Mouse (Mus musculus): ENCODE data around the gene Nr4a2.

Nr4a2 gene

GRCm38 (mm10) chr2:57123991-57124840, at the start of gene Nr4a2:
Gene Nr4a2, minus strand, starts transcription at chr2:57124003.
- DNase-seq: peak; percentile 55

GRCm38 (mm10) chr2:57165416-57165815, 41.6 kb upstream of the Nr4a2 start:
- no peak for DNase-seq

DNA sequence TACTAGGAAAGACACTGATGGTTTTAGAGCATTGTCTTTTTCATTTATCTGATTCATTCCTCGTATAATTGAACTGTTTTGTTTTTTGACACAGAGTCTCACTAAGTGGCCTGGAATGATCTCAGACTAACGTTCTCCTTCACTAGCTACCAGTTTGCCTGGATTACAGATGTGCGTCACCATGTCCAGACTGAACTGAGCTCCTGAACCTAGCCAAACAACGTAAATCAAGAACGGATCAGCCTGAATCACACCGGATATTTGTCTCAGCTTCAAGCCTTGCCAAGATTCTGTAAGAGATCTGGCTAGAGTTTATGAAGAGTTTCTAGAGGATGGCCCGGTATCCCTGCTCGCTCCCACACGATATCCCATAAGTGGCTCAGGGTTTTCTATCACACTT, 33.0 kb upstream of the Nr4a2 start:
- DNase-seq: no peak

DNA sequence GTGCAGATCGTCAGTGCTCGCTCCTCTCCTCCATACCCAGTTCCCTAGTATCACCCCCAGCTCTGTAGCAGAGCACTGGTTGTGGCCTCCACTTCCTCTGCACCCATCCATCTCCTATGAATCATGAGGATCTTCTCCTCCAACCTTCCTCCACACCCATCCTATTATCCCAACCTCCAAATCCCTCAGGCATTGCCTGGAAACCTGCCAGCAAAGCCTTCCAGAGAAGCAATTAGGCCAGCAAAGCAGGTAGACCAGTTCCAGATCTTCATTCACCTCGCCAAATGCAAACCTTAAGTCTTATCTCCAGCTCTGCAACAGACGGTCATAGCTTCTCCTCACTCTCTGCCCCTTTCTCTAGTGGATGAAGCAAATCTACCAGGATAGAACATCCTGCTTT, 26.0 kb upstream of the Nr4a2 start:
- DNase-seq: no peak

GRCm38 (mm10) chr2:57148231-57148630, 24.4 kb upstream of the Nr4a2 start:
- DNase-seq: no peak

DNA sequence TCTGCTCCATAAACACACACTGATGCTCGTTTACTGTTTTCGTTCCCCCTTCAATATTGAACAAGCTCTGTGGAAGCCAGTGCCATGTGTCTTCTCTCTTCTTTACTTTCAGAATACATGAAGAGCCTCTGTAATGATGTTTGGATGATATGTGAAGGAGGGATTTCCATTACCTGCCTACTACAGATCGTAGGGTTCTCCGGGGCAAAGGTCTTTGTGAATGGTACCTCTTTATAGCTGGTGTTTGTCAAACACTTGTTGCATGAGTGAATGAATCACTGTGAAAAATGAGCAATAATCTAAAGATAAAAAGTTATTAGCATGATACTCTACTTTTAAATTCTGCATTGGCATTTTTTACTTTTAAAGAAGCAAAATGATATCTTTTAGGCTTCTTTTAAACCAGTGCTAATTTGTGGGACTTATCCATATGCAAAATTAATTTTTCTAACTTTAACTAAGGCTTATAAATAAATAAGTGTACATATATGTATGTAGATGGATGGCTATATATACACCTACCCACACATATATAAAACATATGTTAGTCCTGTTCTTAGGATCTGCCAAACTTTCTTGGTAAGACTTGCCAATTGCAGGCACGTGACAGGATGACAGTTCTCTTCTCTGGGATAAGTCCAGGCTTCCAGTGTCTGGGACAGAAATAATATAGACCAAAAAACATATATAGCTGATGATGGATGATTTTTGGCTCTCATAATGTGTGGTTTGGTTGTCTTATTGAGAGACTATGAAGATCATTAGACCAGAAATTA, 22.0 kb upstream of the Nr4a2 start:
- DNase-seq: no peak

GRCm38 (mm10) chr2:57138594-57138993, 14.8 kb upstream of the Nr4a2 start:
- no peak for DNase-seq

GRCm38 (mm10) chr2:57127461-57127860, 3.7 kb upstream of the Nr4a2 start:
- DNase-seq: no peak

- DNase-seq: no peak
Observed at GRCm38 (mm10) chr2:57125891-57126290, 2.1 kb upstream of the Nr4a2 start.

- DNase-seq: peak; percentile 55
Observed at GRCm38 (mm10) chr2:57122986-57123980, 520 bp downstream of the Nr4a2 start.

DNA sequence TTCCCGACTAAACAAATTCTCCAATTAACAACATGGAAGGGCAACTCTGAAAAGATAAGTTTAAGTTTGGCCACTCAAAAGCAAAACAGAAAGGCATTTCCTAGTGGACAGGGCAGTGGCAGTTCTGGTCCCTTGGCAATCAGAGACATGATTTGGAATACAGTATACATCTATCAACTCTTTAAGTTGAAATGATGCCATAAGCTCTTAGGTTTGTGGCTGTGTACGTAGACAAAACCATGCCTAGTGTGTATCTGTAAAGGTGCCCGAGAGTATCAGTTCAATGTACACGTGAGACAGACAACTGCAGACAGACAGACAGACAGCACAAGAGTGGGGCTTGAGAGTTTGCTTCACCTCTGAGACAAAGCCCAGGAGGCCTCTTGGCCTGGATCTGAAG, 2.7 kb downstream of the Nr4a2 start:
- no peak for DNase-seq

GRCm38 (mm10) chr2:57117201-57117951, 6.4 kb downstream of the Nr4a2 start:
- peak; percentile 59 for DNase-seq

DNA sequence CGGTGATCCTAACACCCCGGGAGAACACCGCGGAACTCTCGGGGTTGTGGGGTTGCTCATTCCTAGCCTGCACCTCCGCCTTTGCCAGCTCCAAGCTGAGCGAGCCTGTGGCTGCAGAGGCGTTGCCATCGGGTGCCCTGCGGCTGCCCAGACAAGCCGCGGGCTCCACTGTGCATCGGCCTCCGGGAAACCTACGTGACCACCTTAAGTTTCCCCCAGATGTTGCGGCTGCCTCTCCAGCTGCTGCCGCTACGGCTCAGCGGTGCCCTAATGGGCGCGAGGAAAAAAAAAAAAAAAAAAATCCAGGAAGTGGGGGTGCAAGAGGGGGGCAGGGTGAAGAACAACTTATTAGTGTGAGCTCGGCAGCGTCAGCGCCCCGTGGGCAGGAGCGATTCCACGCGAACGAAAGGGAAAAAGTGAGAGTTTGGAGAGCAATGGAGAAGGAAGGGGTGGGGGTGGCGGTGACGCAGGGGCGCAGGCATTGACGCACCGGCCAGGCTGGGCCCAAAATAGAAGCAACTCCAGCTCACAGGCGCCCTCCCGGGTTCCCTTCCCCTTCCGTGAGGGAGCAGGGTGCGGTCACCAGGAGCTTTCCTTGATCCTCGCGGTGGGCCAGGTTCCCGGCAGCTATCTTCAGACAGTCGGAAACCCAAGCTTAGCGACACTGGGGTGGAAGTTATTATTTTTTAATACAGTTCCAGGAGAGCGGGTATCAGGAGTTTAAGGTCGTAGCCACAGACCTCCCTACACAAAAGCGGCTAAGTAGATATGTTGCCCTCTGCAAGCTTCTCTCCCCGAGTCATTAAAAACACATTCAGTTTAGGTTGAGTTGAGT, 7.2 kb downstream of the Nr4a2 start:
- DNase-seq: peak; percentile 62

- DNase-seq: peak; percentile 56
Observed at GRCm38 (mm10) chr2:57115864-57116365, 7.9 kb downstream of the Nr4a2 start.

GRCm38 (mm10) chr2:57115181-57115863, 8.5 kb downstream of the Nr4a2 start:
- DNase-seq: no peak

- DNase-seq: peak; percentile 74
Observed at GRCm38 (mm10) chr2:57114211-57115151, 9.3 kb downstream of the Nr4a2 start.

DNA sequence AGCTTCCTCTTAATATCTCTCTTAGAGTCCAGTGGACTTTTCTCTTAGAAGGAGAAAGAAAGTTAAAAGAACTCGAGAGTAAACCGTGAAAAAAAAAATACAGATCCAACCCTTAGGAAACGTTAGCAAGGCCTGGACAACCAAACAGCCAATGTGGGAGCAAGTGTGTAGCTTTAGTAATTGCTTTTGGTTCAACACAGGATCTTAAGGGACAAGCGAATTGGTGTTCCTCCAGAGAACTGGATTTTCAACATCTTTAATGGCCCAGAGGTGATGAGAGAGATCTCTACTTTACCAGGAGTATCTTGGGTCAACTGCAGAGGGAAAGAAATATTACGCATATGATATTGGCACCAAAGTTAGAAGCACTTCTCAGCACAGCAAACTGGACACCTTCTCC, 10.4 kb downstream of the Nr4a2 start:
- DNase-seq: no peak

DNA sequence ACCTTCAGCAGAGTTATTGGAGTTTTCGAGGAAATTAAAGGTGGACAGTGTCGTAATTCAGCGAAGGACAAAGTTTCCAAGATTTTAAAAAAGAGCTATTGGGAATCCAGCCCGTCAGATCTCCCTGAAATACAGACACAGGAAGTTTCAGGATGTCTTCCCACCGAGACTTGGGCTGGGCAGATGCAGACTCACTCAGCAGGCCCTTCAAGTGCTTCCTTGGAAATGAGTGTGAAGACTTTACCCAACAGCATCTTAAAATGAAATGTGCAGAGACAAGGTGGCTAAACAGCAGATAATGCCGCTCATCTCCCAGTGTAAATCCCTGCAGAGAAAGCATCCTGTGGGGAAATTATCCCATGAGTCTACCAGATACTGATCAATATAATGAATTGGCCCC, 10.9 kb downstream of the Nr4a2 start:
- DNase-seq: no peak
